Mouse (Mus musculus) MEL (cell line): ENCODE measurements around the gene Snx29.

Experiments used
- CHD2 ChIP-seq: IDR thresholded peaks from 2 replicates; pipeline ENCODE4 v1.6.1; 2011; ENCODE audit warnings: low read length, improper control_type of control experiment
- CTCF ChIP-seq, 3 experiments: IDR thresholded peaks in 2 of 3; conservative IDR thresholded peaks in 1 of 3; 2 replicates each; pipeline ENCODE4 v1.5.1; 2011 to 2012; ENCODE audit warnings: low read length in 3 of 3, low read depth in 2 of 3, mild to moderate bottlenecking in 2 of 3, improper control_type of control experiment in 1 of 3, inconsistent platforms in 1 of 3, mixed read lengths in 1 of 3, moderate library complexity in 1 of 3; ENCODE audit not compliant: control insufficient read depth in 1 of 3, insufficient read depth in 1 of 3, poor library complexity in 1 of 3, severe bottlenecking in 1 of 3
- MAFK ChIP-seq: IDR thresholded peaks from 2 replicates; pipeline ENCODE4 v1.6.1; 2011; ENCODE audit warnings: low read depth, mild to moderate bottlenecking, low read length, improper control_type of control experiment, borderline replicate concordance
- MAX ChIP-seq: IDR thresholded peaks from 2 replicates; pipeline ENCODE4 v1.6.1; 2011; ENCODE audit warnings: low read length, improper control_type of control experiment
- ZMIZ1 ChIP-seq: IDR thresholded peaks from 2 replicates; pipeline ENCODE4 v1.6.1; 2012; ENCODE audit warnings: low read depth, mild to moderate bottlenecking, inconsistent platforms, low read length, improper control_type of control experiment, moderate library complexity

DNA sequence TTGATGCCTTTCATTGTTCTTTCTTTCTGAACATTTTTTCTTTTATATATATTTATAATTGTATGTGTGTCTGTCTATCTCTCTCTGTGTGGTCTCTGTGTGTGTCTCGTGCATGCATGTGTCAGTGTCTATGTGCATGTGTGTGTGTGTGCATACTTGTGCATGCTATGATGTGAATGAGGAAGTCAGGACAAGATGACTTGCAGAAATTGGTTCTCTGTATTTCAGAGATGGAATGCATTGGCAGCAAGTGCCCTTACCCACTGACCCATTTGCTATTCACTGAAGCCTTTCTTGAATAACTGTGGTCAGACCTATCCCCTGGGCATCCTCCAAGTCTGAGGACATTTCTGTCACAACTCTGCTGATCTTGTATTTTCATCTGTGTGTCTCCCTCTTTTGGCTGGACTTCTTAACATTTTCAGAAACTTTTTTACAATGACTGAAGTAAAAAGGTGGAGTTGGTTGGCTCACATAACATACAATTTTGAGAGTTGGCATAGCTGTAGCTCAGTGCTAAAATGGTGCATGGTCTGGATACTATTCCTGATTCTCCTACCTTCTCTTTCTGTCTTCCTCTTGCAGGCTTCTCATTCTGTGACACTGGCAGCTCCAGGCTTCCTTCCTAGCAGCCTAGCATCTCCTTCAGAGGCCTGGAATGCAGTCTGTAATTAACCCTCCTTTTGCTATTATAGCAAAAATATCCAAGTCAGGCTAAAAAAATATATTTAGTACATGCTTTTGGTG, 278.8 kb downstream of the Snx29 start:
- no peak for TF ChIP-seq CHD2
- TF ChIP-seq CTCF (IDR thresholded peaks at IDR 0.05 in 2 of 3, conservative IDR thresholded peaks at IDR 0.05 in 1 of 3; ENCODE audit: control insufficient read depth in 1 of 3, insufficient read depth in 1 of 3, low read depth in 2 of 3, low read length in 3 of 3, poor library complexity in 1 of 3, severe bottlenecking in 1 of 3), result no peak
- TF ChIP-seq MAFK, result no peak
- no peak for TF ChIP-seq MAX
- TF ChIP-seq ZMIZ1, result no peak
